Mouse (Mus musculus) E14TG2a.4 (cell line): ENCODE data around the gene Prr3.

Experiments used
- H3K27me3 ChIP-seq: 2 replicates; pipeline ENCODE4 v1.6.1; 2014; ENCODE audit warnings: low read length, control low read depth; ENCODE audit not compliant: insufficient read depth
- H3K36me3 ChIP-seq: 2 replicates; pipeline ENCODE4 v1.6.1; 2014; ENCODE audit warnings: low read length, control low read depth; ENCODE audit not compliant: insufficient read depth
- H3K4me1 ChIP-seq: replicated peaks from 2 replicates; pipeline ENCODE4 v1.6.1; 2014; ENCODE audit warnings: low read depth, low read length, control low read depth
- H3K4me3 ChIP-seq: replicated peaks from 2 replicates; pipeline ENCODE4 v1.5.1; 2014; ENCODE audit warnings: mild to moderate bottlenecking, low read length
- H3K9me3 ChIP-seq: 2 replicates; pipeline ENCODE4 v1.6.1; 2014; ENCODE audit warnings: low read length, control low read depth
- CTCF ChIP-seq: conservative IDR thresholded peaks from 2 replicates; pipeline ENCODE4 v1.5.1; 2014; ENCODE audit warnings: low read length
- NANOG ChIP-seq: IDR thresholded peaks from 2 replicates; pipeline ENCODE4 v1.6.1; 2014; ENCODE audit warnings: borderline replicate concordance, low read length, mixed read lengths
- POU5F1 ChIP-seq: IDR thresholded peaks from 2 replicates; pipeline ENCODE4 v1.6.1; 2014; ENCODE audit warnings: low read length, borderline replicate concordance

Gene Prr3

GRCm38 (mm10) chr17:35994175-35994878 is 14.3 kb upstream of the Prr3 start:
- peaks cover 60% of the 10 kb centered on the region for H3K4me1 ChIP-seq
- H3K9me3 ChIP-seq = no peaks in the 10 kb centered on the region
- no peaks in the 10 kb centered on the region for H3K27me3 ChIP-seq
- H3K36me3 ChIP-seq = peaks cover 6% of the 10 kb centered on the region
- peak overlapping the region; percentile 85 for H3K4me3 ChIP-seq
- TF ChIP-seq NANOG (no peak), CTCF (no peak), POU5F1 (no peak)

- no peaks in the 10 kb centered on the region for H3K27me3 ChIP-seq
- TF ChIP-seq POU5F1 = no peak
- TF ChIP-seq CTCF = peak; percentile 94
- peaks cover 57% of the 10 kb centered on the region for H3K4me1 ChIP-seq
- peaks cover 13% of the 10 kb centered on the region for H3K36me3 ChIP-seq
- peak overlapping the region; percentile 85 for H3K4me3 ChIP-seq
- no peaks in the 10 kb centered on the region for H3K9me3 ChIP-seq
These were observed 13.6 kb upstream of the Prr3 start for GRCm38 (mm10) chr17:35993675-35994074.

GRCm38 (mm10) chr17:35991781-35992180 is 11.7 kb upstream of the Prr3 start:
- H3K36me3 ChIP-seq = peaks cover 32% of the 10 kb centered on the region
- H3K4me1 ChIP-seq = peaks cover 57% of the 10 kb centered on the region
- H3K27me3 ChIP-seq = no peaks in the 10 kb centered on the region
- peak overlapping the region; percentile 61 for H3K4me3 ChIP-seq
- TF ChIP-seq NANOG (no peak), CTCF (no peak), POU5F1 (no peak)
- H3K9me3 ChIP-seq = no peaks in the 10 kb centered on the region

GRCm38 (mm10) chr17:35981776-35982175 is 1.7 kb upstream of the Prr3 start:
- peaks cover 64% of the 10 kb centered on the region for H3K36me3 ChIP-seq
- no peaks in the 10 kb centered on the region for H3K27me3 ChIP-seq
- TF ChIP-seq POU5F1 (no peak), NANOG (no peak), CTCF (no peak)
- H3K9me3 ChIP-seq = no peaks in the 10 kb centered on the region
- H3K4me3 ChIP-seq = peak overlapping the region; percentile 93; the same call in 1 of the 2 replicates
- peaks cover 73% of the 10 kb centered on the region for H3K4me1 ChIP-seq

GRCm38 (mm10) chr17:35980363-35980754 is 323 bp upstream of the Prr3 start:
- Histone ChIP-seq H3K9me3 (no peaks in the 10 kb centered on the region), H3K27me3 (no peaks in the 10 kb centered on the region), H3K4me1 (peaks cover 59% of the 10 kb centered on the region), H3K4me3 (peak overlapping the region; percentile 93), H3K36me3 (peaks cover 64% of the 10 kb centered on the region)
- TF ChIP-seq POU5F1 (no peak), NANOG (no peak), CTCF (no peak)

- H3K27me3 ChIP-seq = no peaks in the 10 kb centered on the region
- H3K4me3 ChIP-seq = peak overlapping the region; percentile 93
- peaks cover 59% of the 10 kb centered on the region for H3K4me1 ChIP-seq
- peaks cover 66% of the 10 kb centered on the region for H3K36me3 ChIP-seq
- TF ChIP-seq CTCF (no peak), POU5F1 (no peak), NANOG (no peak)
- no peaks in the 10 kb centered on the region for H3K9me3 ChIP-seq
These were observed 1.1 kb downstream of the Prr3 start for GRCm38 (mm10) chr17:35978811-35979400.

GRCm38 (mm10) chr17:35972131-35972530 is 7.9 kb downstream of the Prr3 start:
- Histone ChIP-seq H3K4me3 (no peak overlapping the region), H3K9me3 (no peaks in the 10 kb centered on the region), H3K27me3 (no peaks in the 10 kb centered on the region), H3K4me1 (peaks cover 52% of the 10 kb centered on the region), H3K36me3 (peaks cover 67% of the 10 kb centered on the region)
- no peak for TF ChIP-seq CTCF
- TF ChIP-seq POU5F1 = no peak
- TF ChIP-seq NANOG = no peak

GRCm38 (mm10) chr17:35969418-35970389 is 10.3 kb downstream of the Prr3 start, which contains the start of gene Abcf1:
TSS of gene Abcf1 (minus strand) at chr17:35969761.
- Histone ChIP-seq H3K36me3 (peaks cover 67% of the 10 kb centered on the region), H3K4me1 (peaks cover 73% of the 10 kb centered on the region), H3K4me3 (peak within 1 kb of the TSS; percentile 99), H3K9me3 (no peaks in the 10 kb centered on the region), H3K27me3 (no peaks in the 10 kb centered on the region)
- TF ChIP-seq CTCF (no peak), NANOG (no peak), POU5F1 (no peak)
